Mouse (Mus musculus) liver, embryonic 16.5 days (tissue): ENCODE results near the gene Mrpl33. TPM values are rescaled to one million over a fixed set of nuclear protein-coding genes. Genes with fewer than 3 reads are reported as not detected.

ENCODE experiments used
- ATAC-seq: fragments of 200-750 bp; cut with Nextera tagmentation; 2 replicates; pipeline ENCODE4 v1.8.0; 2017; ENCODE audit warnings: low read depth, mild to moderate bottlenecking, moderate number of reproducible peaks, moderate library complexity
- H3K27ac ChIP-seq: fragments of 300-500 bp; sonication (generic); 2 replicates; pipeline ENCODE4 v1.5.1; 2014; ENCODE audit warnings: mild to moderate bottlenecking, low read length
- H3K27me3 ChIP-seq: fragments of 300-500 bp; sonication (generic); 2 replicates; pipeline ENCODE4 v1.6.1; 2014; ENCODE audit warnings: low read depth, low read length, mixed read lengths; ENCODE audit not compliant: control insufficient read depth, insufficient read depth
- H3K36me3 ChIP-seq: fragments of 300-500 bp; sonication (generic); 2 replicates; pipeline ENCODE4 v1.6.1; 2014; ENCODE audit warnings: mild to moderate bottlenecking; ENCODE audit not compliant: control insufficient read depth, insufficient read depth
- H3K4me1 ChIP-seq: fragments of 300-500 bp; sonication (generic); 2 replicates; pipeline ENCODE4 v1.6.1; 2014; ENCODE audit warnings: low read depth, low read length, mixed read lengths; ENCODE audit not compliant: control insufficient read depth
- H3K4me2 ChIP-seq: fragments of 300-500 bp; sonication (generic); 2 replicates; pipeline ENCODE4 v1.6.1; 2014; ENCODE audit warnings: low read depth, low read length, mixed read lengths
- H3K4me3 ChIP-seq: fragments of 300-500 bp; sonication (generic); 2 replicates; pipeline ENCODE4 v1.5.1; 2014; ENCODE audit warnings: low read depth, mild to moderate bottlenecking, low read length
- H3K9ac ChIP-seq: fragments of 300-500 bp; sonication (generic); 2 replicates; pipeline ENCODE4 v1.6.1; 2014; ENCODE audit warnings: low read depth, low read length
- H3K9me3 ChIP-seq: fragments of 300-500 bp; sonication (generic); replicated peaks from 2 replicates; pipeline ENCODE4 v1.6.1; 2016; ENCODE audit warnings: low read length; ENCODE audit not compliant: control insufficient read depth
- WGBS: fragments of 180-500 bp; shearing (Covaris S2); extraction: QIAGEN DNeasy Blood & Tissue Kit; methylation state at CpG from one replicate; pipeline ENCODE4 v1.1.7; 2014; ENCODE audit not compliant: insufficient replicate concordance; 5-methylcytosine and 5-hydroxymethylcytosine counted together
- microRNA-seq: library from miRNA; unstranded; fragments of <30 nt; microRNA quantifications from one replicate; pipeline ENCODE4, GENCODE M21; 2016
- polyA plus RNA-seq: library from polyadenylated mRNA; unstranded; fragments of >200 nt; fragmentation: Nextera tagmentation; extraction: Ambion mirVana; gene quantifications from 2 replicates; pipeline ENCODE4 v1.2.1, GENCODE M21; 2015

Mrpl33 gene
- polyA plus RNA-seq, 1 experiment from 2014 or later: 141 TPM

- Histone ChIP-seq H3K9ac (no peak overlapping the region), H3K4me2 (no peak overlapping the region), H3K27me3 (no peaks in the 10 kb centered on the region), H3K4me3 (no peak overlapping the region), H3K4me1 (peaks cover 4% of the 10 kb centered on the region; the same call in 1 of the 2 replicates), H3K36me3 (no peaks in the 10 kb centered on the region), H3K27ac (no peak overlapping the region), H3K9me3 (no peaks in the 10 kb centered on the region)
- ATAC-seq: no peak
- 34% methylated on average over 2 of the region's 2 CpGs for WGBS
These were observed 116.6 kb downstream of the Mrpl33 start for GRCm38 (mm10) chr5:31713280-31713711.

- H3K4me1 ChIP-seq: peaks cover 4% of the 10 kb centered on the region; the same call in 1 of the 2 replicates
- no peak for ATAC-seq
- WGBS: 33% methylated on average over 5 of the region's 5 CpGs
- no peak overlapping the region for H3K4me3 ChIP-seq
- H3K9me3 ChIP-seq: no peaks in the 10 kb centered on the region
- no peak overlapping the region for H3K27ac ChIP-seq
- H3K36me3 ChIP-seq: no peaks in the 10 kb centered on the region
- H3K27me3 ChIP-seq: no peaks in the 10 kb centered on the region
- H3K9ac ChIP-seq: no peak overlapping the region
- no peak overlapping the region for H3K4me2 ChIP-seq
These were observed 117.1 kb downstream of the Mrpl33 start for GRCm38 (mm10) chr5:31713841-31714264.

Small RNAs within 50 kb of the gene (microRNA-seq; reads per million reads assigned to microRNA genes)
- gene Mir3473e: not detected

Other genes starting within 250 kb of the Mrpl33 start
- 13.3 and 14.2 TPM in 2 replicates for gene Zfp512, start 144.5 kb upstream of the Mrpl33 start, polyA plus RNA-seq
- not detected in 2 replicates for gene 4930548H24Rik, start 111.2 kb upstream of the Mrpl33 start, polyA plus RNA-seq
- 14.4 and 14.6 TPM in 2 replicates for gene Gpn1, start 102.2 kb upstream of the Mrpl33 start, polyA plus RNA-seq
- 10.6 and 11.0 TPM in 2 replicates for gene Slc4a1ap, start 69.9 kb upstream of the Mrpl33 start, polyA plus RNA-seq
- 7.5 and 8.4 TPM in 2 replicates for gene Supt7l, start 69.1 kb upstream of the Mrpl33 start, polyA plus RNA-seq
- gene Rbks, start 100.7 kb downstream of the Mrpl33 start, polyA plus RNA-seq: 17.6 and 18.1 TPM in 2 replicates
- 31.8 and 32.4 TPM in 2 replicates for gene Babam2, start 100.7 kb downstream of the Mrpl33 start, polyA plus RNA-seq